Mouse (Mus musculus) testis, postnatal 14 days (tissue): ENCODE data around the gene Galnt15.
"Not testable (repeated sequence)": the region's sequence is repeated elsewhere in the genome, so short reads cannot be mapped to it uniquely, and the experiment has no call there.

Experiments
- DNase-seq: peaks from one replicate; pipeline ENCODE4 v3.0.0; 2021; ENCODE audit warnings: low spot score

Gene Galnt15

GRCm38 (mm10) chr14:32036482-32036881, 7.7 kb downstream of the Galnt15 start:
- no peak for DNase-seq

DNA sequence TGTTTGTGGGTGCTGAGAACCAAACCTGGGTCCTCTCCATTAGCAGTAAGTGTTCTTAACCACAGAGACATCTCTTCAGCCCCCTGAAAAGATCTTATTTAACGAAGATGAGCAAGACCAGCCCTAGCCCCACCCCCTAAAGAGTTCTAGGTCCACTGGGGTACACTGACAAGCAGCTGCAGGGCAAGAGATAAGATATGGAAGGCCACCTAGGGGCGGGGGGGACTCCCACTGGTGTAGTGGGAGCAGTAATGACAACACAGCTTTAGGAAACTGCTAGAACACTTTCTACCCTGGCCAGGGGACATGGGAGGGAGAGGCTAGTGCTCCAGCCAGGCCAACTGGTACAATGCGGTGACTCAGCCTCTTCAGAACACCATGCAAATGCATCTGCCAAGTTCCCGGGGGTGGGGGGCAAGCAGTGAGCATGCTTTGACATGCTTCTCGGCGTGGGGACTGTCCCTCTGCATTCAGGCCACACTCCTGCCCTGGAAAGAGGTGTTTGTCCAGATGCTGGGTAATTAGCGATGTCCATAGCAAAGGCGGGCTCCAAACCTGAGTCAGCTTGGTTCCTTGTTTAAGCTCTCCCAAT, 9.0 kb downstream of the Galnt15 start:
- no peak for DNase-seq

GRCm38 (mm10) chr14:32042108-32042507, 13.3 kb downstream of the Galnt15 start:
- no peak for DNase-seq

GRCm38 (mm10) chr14:32046357-32046756, 17.6 kb downstream of the Galnt15 start:
- DNase-seq = no peak

GRCm38 (mm10) chr14:32050171-32050570, 21.4 kb downstream of the Galnt15 start:
- no peak for DNase-seq

DNA sequence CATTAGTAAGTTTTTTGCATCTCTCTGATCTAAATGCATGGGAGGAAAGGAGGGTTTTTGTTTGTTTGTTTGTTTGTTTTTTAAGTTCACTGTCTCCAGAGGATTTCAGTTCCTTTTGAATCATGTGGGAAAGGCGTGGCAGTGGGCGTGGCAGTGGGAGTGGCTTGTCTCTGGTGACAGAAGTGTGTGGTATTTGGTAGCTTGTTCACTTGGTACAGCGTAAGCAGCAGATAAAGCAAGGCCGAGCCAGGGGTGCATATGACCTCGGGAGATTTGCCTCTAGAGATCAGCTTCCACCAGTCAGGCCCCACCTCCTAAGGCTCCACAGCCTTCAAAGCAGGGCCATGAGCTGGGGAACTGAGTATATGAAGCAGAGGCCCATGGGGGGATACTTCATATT, 25.1 kb downstream of the Galnt15 start:
- DNase-seq = no peak

DNA sequence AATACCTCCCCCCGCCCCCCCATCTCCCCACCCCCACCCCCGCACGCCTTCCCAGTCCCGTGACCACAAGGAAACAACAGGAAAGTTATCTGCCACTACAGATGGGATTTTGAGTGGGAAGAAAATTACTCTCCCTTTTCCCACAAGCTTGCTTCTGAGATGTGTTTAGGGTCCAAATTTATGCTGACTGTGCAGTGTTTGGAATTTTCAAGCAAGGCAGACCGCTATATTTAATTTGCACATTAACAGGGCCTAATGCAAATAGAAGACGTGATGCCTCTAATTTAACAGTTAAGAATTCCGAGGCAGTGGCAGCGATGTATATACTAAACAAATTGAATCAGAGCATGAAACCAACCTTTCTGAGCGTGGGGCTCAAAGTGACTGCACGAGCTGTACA, 26.0 kb downstream of the Galnt15 start:
- no peak for DNase-seq

DNA sequence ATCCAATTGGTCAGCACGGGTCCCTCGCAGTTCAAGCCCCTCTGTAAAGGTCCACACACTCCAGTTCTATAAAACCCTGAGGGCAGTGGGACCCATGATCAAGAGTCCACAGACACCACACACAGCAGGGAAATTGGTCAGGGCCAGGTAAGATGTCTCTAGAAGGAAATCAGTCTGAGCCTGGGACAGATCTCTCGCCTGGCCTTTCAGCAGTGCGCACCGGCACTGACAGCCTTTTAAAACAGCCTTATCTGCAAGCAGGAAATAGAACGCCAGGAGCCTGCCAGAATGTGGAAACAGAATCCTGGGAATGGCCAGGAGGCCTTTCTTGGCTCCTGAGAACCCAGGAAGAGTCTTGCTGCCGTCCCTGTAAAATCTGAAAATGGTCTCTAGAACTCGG, 27.0 kb downstream of the Galnt15 start:
- DNase-seq = no peak

DNA sequence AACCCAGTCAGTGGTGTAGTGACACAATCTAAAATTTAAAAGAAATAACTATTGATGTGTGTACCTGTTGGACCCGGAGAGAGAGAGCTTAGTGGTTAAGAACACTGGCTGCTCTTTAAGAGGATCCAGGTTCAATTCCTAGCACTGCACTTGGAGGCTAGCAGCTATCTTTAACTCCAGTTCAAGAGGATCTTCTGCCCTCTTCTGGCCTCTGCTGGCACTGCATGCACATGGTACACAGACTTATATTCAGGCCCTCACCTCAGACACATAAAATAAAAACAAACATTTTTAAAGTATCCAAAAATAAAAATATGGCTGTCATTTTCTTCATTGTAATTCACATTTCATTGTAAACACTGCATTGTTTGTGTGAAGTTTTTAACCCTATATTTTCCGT, 27.9 kb downstream of the Galnt15 start:
- DNase-seq = peak; percentile 59

DNA sequence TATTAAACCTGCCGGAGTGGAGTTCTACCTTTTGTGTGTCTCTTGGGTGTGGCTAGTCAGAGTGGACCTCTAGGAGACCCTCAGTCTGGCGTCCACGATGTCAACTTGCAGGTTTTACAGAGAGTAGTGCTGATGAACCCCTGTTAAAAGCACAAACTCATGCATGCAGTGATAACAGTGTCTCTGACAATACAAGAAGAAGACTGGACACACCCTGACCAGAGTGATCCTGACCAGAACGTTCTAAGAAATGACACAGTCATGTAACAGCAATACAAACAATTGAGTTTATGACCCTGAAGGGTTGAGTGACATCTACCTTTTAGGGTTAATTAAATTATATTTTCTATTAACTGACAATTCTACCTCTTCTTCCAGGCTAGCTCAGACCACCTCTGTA, 28.9 kb downstream of the Galnt15 start:
- DNase-seq = no peak

GRCm38 (mm10) chr14:32061398-32061797, 32.6 kb downstream of the Galnt15 start:
- no peak for DNase-seq

DNA sequence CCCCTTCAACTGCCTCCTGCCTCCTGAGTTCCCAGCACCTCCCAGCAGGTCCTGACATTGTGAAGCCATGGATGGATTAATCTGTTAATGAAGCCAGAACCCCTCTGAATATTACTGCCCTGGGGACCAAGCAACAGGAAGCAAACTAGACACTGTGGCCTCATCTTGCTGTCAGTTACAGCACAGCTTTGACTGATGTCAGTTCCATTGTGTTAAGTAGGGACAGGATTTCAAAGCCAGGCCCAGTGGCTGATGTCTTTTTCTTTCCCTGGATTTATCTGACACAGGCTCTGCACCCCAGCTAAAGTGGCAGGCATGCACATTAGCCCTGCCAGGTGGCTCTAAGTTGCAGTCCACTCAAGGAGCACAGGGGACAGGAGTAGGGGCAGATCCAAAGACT, 44.0 kb downstream of the Galnt15 start:
- no peak for DNase-seq

DNA sequence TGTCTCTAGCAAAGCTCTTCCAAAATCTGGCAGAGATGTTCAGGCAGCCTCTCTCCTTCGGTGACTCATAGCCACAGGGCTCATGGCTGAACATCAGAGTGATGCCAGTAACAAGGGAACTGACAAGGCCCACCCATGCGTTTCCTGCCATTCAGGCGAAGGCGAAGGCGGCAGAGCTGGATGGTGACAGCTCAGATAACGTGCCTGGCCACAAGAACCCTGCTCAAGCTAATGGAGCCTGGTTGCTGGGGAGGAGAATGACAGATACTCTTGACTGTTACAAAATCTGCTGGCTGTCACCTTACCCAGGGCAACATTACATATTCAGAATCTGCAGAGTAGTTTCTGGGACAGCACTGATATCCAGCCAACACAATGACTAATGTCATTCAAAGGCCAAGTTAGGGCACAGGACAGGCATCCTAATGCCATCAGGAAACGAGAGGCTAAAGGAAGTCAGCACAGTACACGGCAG, 44.5 kb downstream of the Galnt15 start:
- DNase-seq = no peak

- DNase-seq = no peak
Measured at GRCm38 (mm10) chr14:32073901-32074300, 45.1 kb downstream of the Galnt15 start.

DNA sequence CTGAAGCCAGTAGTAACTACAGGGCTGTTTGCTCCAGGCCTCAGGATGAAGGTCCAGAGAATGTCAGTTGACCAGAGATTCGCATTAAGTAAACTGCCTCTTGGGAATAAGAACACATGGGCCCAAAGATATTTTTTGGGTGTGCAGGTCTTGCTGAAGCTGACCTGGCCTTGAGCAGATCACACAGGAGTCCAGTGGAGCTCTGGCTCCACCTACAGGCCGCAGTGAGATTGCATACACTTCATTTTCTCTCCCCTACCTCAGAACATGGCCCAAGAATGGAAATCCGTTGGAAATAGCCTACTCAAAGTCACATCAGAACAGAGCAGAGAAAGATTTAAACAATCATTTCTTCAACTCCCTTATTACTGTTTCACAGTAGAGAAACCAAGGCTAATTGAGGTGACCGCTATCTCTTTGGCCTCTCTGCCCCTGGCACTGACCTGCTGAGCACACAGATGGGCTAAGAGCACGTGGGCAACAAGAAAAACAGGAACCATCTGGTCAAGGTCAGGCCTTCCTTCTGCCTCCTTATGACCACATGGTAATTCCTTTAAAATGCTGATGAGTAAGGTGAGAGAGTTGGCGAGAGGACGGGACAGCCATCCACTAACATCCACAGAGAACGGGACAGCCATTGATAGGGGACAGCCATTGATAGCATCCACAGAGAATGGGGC, 48.2 kb downstream of the Galnt15 start:
- DNase-seq = peak; percentile 27

- DNase-seq = no peak
Measured at GRCm38 (mm10) chr14:32081026-32081425, 52.2 kb downstream of the Galnt15 start.

DNA sequence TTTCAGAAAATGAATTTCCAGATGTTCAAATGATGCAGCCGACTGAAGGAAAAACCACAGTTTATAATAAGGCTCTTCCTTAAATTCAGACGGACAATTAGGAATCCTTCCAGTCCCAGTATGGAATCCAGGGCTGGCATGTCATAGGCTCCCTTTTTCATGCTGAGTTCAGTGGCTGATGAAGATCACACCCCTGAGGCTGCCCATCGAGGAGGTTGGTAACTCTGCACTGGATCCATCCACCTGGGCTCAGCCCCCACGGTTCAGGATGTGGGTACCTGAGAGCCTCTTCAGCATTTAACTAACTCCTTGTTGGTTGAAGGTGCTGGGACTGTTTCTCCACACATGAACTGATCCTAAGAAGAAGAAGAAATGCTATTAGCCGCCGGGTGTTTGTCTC, 54.1 kb downstream of the Galnt15 start:
- no peak for DNase-seq

DNA sequence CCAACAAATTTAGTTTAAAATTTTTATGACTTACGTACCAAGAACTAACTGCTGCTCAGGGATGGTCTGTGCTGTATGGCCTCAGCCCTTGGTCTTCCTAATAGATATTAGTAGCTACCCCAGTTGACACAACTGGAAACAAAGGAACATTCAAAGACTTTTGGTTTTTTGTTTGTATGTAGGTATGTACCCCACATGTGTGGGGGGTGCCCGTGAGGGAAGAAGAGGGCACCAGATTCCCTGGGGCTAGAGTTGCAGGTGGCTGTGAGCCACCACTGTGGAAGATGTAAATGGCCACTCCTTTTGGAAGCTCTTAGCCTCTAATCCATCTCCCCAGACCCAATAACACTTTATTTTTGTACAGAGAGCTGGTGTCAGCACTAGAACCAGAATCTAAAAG, 54.7 kb downstream of the Galnt15 start:
- no peak for DNase-seq

GRCm38 (mm10) chr14:32084761-32085485, 56.1 kb downstream of the Galnt15 start, which contains the start of gene Oxnad1:
Gene Oxnad1, plus strand, starts transcription at chr14:32085374.
- peak; percentile 90 for DNase-seq

- DNase-seq = peak; percentile 99
Measured at GRCm38 (mm10) chr14:32085486-32086201, 56.9 kb downstream of the Galnt15 start, which contains the start of gene Dph3. Gene Dph3, minus strand, starts transcription at chr14:32085729.

- DNase-seq = no peak
Measured at GRCm38 (mm10) chr14:32086226-32086625, 57.4 kb downstream of the Galnt15 start.

DNA sequence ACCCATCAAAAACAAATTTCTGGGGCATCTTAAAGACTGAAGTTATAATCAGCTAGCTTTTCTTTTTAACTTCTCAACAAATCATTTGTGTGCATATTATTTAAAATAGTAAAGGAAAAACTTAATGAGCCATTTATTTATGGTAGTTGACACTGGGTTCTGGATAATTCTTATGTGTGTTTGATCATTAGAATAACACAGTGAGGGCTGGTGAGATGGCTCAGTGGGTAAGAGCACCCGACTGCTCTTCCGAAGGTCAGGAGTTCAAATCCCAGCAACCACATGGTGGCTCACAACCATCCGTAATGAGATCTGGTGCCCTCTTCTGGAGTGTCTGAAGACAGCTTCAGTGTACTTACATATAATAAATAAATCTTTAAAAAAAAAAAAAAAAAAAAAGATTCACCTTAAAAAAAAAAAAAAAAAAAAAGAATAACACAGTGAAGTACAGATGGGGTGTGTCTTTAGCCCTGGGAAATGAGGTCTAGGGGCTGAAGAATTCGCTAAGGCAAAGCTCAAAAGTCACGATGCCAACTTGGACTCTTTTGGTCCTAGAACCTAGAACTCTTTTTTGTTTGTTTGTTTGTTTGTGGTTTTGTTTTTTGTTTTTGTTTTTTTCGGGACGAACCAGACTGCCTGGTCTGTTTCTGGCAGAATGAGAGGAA, 58.9 kb downstream of the Galnt15 start:
- DNase-seq = not testable (repeated sequence)
